Mouse (Mus musculus) ES-Bruce4 (cell line): ENCODE data around the gene Gm10775.

Experiments used
- CTCF ChIP-seq: IDR thresholded peaks from one replicate; pipeline ENCODE4 v1.8.1; 2011; ENCODE audit warnings: low read depth, low read length
- POLR2A ChIP-seq: IDR thresholded peaks from one replicate; pipeline ENCODE4 v1.8.1; 2011; ENCODE audit warnings: low read length; ENCODE audit not compliant: insufficient read depth

DNA sequence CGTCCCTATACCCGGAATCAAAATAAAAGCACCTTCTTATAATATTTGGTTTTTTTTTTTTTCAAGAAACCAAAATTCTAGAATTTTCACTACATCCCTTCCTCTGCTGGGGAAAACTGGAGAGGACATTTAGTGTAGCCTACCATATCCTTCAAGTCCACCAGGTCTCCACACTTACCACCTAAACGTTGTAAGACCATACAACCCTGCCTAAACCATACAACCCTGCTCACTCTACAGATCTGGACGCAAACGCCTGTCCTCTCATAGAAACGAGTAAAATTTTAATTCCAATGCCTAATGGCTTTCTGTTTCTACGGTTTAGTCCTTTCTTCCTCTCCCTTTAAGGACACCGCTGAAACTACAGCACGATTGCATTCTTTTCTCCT lies 18.6 kb downstream of the Gm10775 start:
- no peak for TF ChIP-seq CTCF
- no peak for TF ChIP-seq POLR2A
